Mouse (Mus musculus) heart, embryonic 14.5 days (tissue): ENCODE measurements around the gene Gm609. TPM values are rescaled to one million over a fixed set of nuclear protein-coding genes. Genes with fewer than 3 reads are reported as not detected.
"Not testable (repeated sequence)": the region's sequence is repeated elsewhere in the genome, so short reads cannot be mapped to it uniquely, and the experiment has no call there.

Experiments used
- ATAC-seq: fragments of 200-750 bp; cut with Nextera tagmentation; 2 replicates; pipeline ENCODE4 v1.8.0; 2017; ENCODE audit warnings: low read depth, moderate TSS enrichment; ENCODE audit not compliant: insufficient number of reproducible peaks, insufficient read depth, low FRiP score
- H3K27ac ChIP-seq, 2 experiments: fragments of 200-500 bp in 1 of 2; fragments of 300-500 bp in 1 of 2; sonication (generic) in 1 of 2; replicated peaks in 1 of 2; 2 replicates each; pipeline ENCODE4 v1.5.1; 2012 to 2014; ENCODE audit warnings: low read depth in 2 of 2, low read length in 2 of 2, control low read depth in 1 of 2, mild to moderate bottlenecking in 1 of 2, mixed read lengths in 1 of 2; ENCODE audit not compliant: control insufficient read depth in 1 of 2, insufficient read depth in 1 of 2
- H3K27me3 ChIP-seq: fragments of 300-500 bp; sonication (generic); 2 replicates; pipeline ENCODE4 v1.6.1; 2014; ENCODE audit warnings: mild to moderate bottlenecking, low read length, control low read depth; ENCODE audit not compliant: control insufficient read depth, insufficient read depth
- H3K36me3 ChIP-seq: fragments of 300-500 bp; sonication (generic); 2 replicates; pipeline ENCODE4 v1.6.1; 2014; ENCODE audit warnings: mild to moderate bottlenecking, control low read depth, low read length, mixed read lengths; ENCODE audit not compliant: control insufficient read depth, insufficient read depth
- H3K4me1 ChIP-seq, 2 experiments: fragments of 200-500 bp in 1 of 2; fragments of 300-500 bp in 1 of 2; sonication (generic) in 1 of 2; 2 replicates each; pipeline ENCODE4 v1.6.1; 2012 to 2014; ENCODE audit warnings: low read length in 2 of 2, control low read depth in 1 of 2, mixed read lengths in 1 of 2; ENCODE audit not compliant: control insufficient read depth in 2 of 2, insufficient read depth in 2 of 2
- H3K4me2 ChIP-seq: fragments of 300-500 bp; sonication (generic); 2 replicates; pipeline ENCODE4 v1.6.1; 2014; ENCODE audit warnings: mild to moderate bottlenecking, low read length
- H3K4me3 ChIP-seq, 2 experiments: fragments of 200-500 bp in 1 of 2; fragments of 300-500 bp in 1 of 2; sonication (generic) in 1 of 2; 2 replicates each; pipeline ENCODE4 v1.5.1; 2012 to 2014; ENCODE audit warnings: low read length in 2 of 2, mild to moderate bottlenecking in 2 of 2, control low read depth in 1 of 2, low read depth in 1 of 2, moderate library complexity in 1 of 2; ENCODE audit not compliant: control insufficient read depth in 1 of 2, insufficient read depth in 1 of 2
- H3K9ac ChIP-seq: fragments of 300-500 bp; sonication (generic); 2 replicates; pipeline ENCODE4 v1.6.1; 2014; ENCODE audit warnings: mild to moderate bottlenecking, low read length
- H3K9me3 ChIP-seq: fragments of 300-500 bp; sonication (generic); 2 replicates; pipeline ENCODE4 v1.6.1; 2016; ENCODE audit warnings: low read length, control low read depth; ENCODE audit not compliant: control insufficient read depth
- WGBS: fragments of 180-500 bp; shearing (Covaris S2); extraction: QIAGEN DNeasy Blood & Tissue Kit; methylation state at CpG from one replicate; pipeline ENCODE4 v1.1.7; 2014; 5-methylcytosine and 5-hydroxymethylcytosine counted together
- polyA plus RNA-seq: library from polyadenylated mRNA; unstranded; fragments of >200 nt; fragmentation: Nextera tagmentation; extraction: Ambion mirVana; gene quantifications from 2 replicates; pipeline ENCODE4 v1.2.1, GENCODE M21; 2014

Gm609 gene
- polyA plus RNA-seq, 1 experiment from 2014 or later, result not detected

GRCm38 (mm10) chr16:45471836-45472235, 20.9 kb downstream of the Gm609 start:
- not testable (repeated sequence) for ATAC-seq, H3K9me3 ChIP-seq, H3K27ac ChIP-seq, H3K4me3 ChIP-seq, H3K36me3 ChIP-seq, H3K4me2 ChIP-seq, H3K4me1 ChIP-seq, H3K9ac ChIP-seq, H3K27me3 ChIP-seq
- WGBS, result 74% methylated on average over 3 of the region's 3 CpGs

DNA sequence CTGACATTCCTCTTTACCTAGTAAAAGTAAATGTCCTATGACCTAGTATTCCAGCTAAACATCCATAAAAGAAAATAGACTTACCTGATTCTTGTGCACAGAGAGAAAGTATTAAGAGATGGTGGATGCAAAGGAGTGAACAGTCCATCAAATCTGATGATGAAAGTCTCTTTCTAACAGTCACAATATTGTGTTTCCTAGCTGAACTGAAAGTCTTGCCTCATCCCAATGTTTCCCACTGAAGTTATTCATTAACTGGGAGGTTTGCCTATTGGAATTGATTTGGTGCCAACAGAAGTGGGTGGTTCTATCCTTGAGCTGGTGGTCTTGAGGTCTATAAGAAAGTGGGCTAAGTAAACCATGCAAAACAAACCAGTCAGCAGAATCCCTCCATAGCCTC, 38.0 kb downstream of the Gm609 start:
- Histone ChIP-seq H3K9me3 (no peaks in the 10 kb centered on the region), H3K9ac (no peak overlapping the region), H3K27me3 (no peaks in the 10 kb centered on the region), H3K4me2 (no peak overlapping the region), H3K4me1 (no peaks in the 10 kb centered on the region), H3K27ac (no peak overlapping the region), H3K4me3 (no peak overlapping the region), H3K36me3 (no peaks in the 10 kb centered on the region)
- ATAC-seq, result no peak

DNA sequence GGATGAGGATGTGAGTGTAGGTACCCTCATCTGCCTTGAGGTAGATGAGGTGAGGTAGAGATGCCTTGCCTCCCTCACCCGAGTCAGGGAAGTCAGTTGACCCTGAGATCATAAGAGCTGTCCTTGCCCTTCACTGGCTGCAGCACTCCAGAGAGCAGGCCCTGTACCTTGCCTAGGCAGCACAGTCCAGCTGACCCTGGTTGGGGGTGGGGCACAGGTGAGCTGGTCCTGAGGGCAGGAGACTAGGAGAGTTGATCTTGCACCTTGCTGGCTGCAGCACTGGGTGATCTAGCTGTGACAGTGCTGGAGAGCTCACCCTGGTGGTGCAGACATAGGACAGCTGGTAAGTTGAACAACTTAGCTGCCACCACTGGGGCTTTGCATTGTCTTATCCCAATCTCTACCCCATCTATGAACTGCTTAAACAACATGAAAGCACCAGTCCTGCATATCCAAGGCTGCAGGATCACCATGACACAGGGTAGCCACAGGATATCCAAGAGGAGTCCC, 55.5 kb downstream of the Gm609 start:
- no peaks in the 10 kb centered on the region for H3K4me1 ChIP-seq
- H3K36me3 ChIP-seq, result no peaks in the 10 kb centered on the region
- H3K27ac ChIP-seq, result no peak overlapping the region
- no peaks in the 10 kb centered on the region for H3K9me3 ChIP-seq
- H3K27me3 ChIP-seq, result no peaks in the 10 kb centered on the region
- no peak for ATAC-seq
- H3K4me2 ChIP-seq, result no peak overlapping the region
- no peak overlapping the region for H3K9ac ChIP-seq
- 74% methylated on average over 1 of the region's 1 CpGs for WGBS
- H3K4me3 ChIP-seq, result no peak overlapping the region

GRCm38 (mm10) chr16:45435591-45435990, 57.2 kb downstream of the Gm609 start:
- Histone ChIP-seq H3K4me3 (no peak overlapping the region), H3K9ac (no peak overlapping the region), H3K9me3 (no peaks in the 10 kb centered on the region), H3K27ac (no peak overlapping the region), H3K4me1 (no peaks in the 10 kb centered on the region), H3K27me3 (no peaks in the 10 kb centered on the region), H3K4me2 (no peak overlapping the region), H3K36me3 (no peaks in the 10 kb centered on the region)
- ATAC-seq, result no peak

GRCm38 (mm10) chr16:45427651-45428050, 65.1 kb downstream of the Gm609 start:
- 70% methylated on average over 9 of the region's 9 CpGs for WGBS
- no peaks in the 10 kb centered on the region for H3K9me3 ChIP-seq
- no peaks in the 10 kb centered on the region for H3K4me1 ChIP-seq
- ATAC-seq, result no peak
- H3K9ac ChIP-seq, result no peak overlapping the region
- no peak overlapping the region for H3K27ac ChIP-seq
- no peaks in the 10 kb centered on the region for H3K36me3 ChIP-seq
- H3K27me3 ChIP-seq, result no peaks in the 10 kb centered on the region
- H3K4me3 ChIP-seq, result no peak overlapping the region
- H3K4me2 ChIP-seq, result no peak overlapping the region

GRCm38 (mm10) chr16:45413497-45413896, 79.3 kb downstream of the Gm609 start:
- Histone ChIP-seq H3K4me3 (no peak overlapping the region), H3K27ac (no peak overlapping the region), H3K9me3 (no peaks in the 10 kb centered on the region), H3K27me3 (no peaks in the 10 kb centered on the region), H3K9ac (no peak overlapping the region), H3K4me2 (no peak overlapping the region), H3K36me3 (no peaks in the 10 kb centered on the region), H3K4me1 (no peaks in the 10 kb centered on the region)
- no peak for ATAC-seq

DNA sequence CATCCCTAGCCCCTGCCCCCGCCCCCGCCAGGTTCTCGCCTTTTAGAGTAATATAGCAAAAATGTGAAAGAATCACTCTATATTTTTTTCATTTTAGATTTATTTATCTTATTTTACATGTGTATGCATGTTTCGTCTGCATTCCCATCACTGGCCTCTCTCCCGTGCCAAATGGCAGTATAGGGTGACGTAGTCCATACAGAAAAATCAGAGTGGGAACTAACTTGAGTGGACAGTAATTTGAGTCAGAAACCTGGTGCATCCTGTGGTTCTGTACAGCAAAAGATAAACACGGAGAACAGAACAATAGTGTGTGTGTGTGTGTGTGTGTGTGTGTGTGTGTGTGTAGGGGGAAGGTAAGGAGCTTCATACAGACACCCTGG, 83.7 kb downstream of the Gm609 start:
- not testable (repeated sequence) for ATAC-seq, H3K4me1 ChIP-seq, H3K9me3 ChIP-seq, H3K27ac ChIP-seq, H3K9ac ChIP-seq, H3K36me3 ChIP-seq, H3K27me3 ChIP-seq
- 31% methylated on average over 7 of the region's 7 CpGs for WGBS
- Histone ChIP-seq H3K4me3 (peak overlapping the region; percentile 46 to 93), H3K4me2 (peak overlapping the region; percentile 76)

- H3K4me3 ChIP-seq, result peak within 1 kb of the TSS; percentile 46 to 93
- H3K9ac ChIP-seq, result peak within 1 kb of the TSS; percentile 63
- H3K4me2 ChIP-seq, result peak within 1 kb of the TSS; percentile 76
- ATAC-seq, result no peak; the same call in 1 of the 2 replicates
- H3K27ac ChIP-seq, result peak within 1 kb of the TSS; percentile 15 to 60
- H3K9me3 ChIP-seq, result no peaks in the 10 kb centered on the region
- no peaks in the 10 kb centered on the region for H3K27me3 ChIP-seq
- H3K4me1 ChIP-seq, result no peaks in the 10 kb centered on the region
- under 1% methylated on average over 28 of the region's 28 CpGs for WGBS
- no peaks in the 10 kb centered on the region for H3K36me3 ChIP-seq
Observed at GRCm38 (mm10) chr16:45408425-45409063, 84.2 kb downstream of the Gm609 start, which contains the start of gene Cd200. Gene Cd200 (minus strand): TSS chr16:45409053.
